Mouse (Mus musculus) liver, postnatal 0 days (tissue): ENCODE measurements around the gene Sdk1. TPM values are rescaled to one million over a fixed set of nuclear protein-coding genes. Genes with fewer than 3 reads are reported as not detected.

Source experiments
- ATAC-seq: fragments of 200-750 bp; cut with Nextera tagmentation; 2 replicates; pipeline ENCODE4 v1.8.0; 2017; ENCODE audit warnings: mild to moderate bottlenecking, moderate library complexity
- DNase-seq: peaks from one replicate; pipeline ENCODE4 v3.0.0-alpha.2; 2016
- H3K27ac ChIP-seq: fragments of 300-500 bp; sonication (generic); 2 replicates; pipeline ENCODE4 v1.5.1; 2014; ENCODE audit warnings: antibody characterized with exemption, moderate library complexity, mild to moderate bottlenecking, low read depth
- H3K27me3 ChIP-seq: fragments of 300-500 bp; sonication (generic); 2 replicates; pipeline ENCODE4 v1.6.1; 2014; ENCODE audit warnings: low read length, control low read depth, mixed read lengths; ENCODE audit not compliant: insufficient read depth
- H3K36me3 ChIP-seq: fragments of 300-500 bp; sonication (generic); replicated peaks from 2 replicates; pipeline ENCODE4 v1.6.1; 2014; ENCODE audit warnings: mild to moderate bottlenecking, control low read depth, low read length, moderate library complexity, mixed read lengths; ENCODE audit not compliant: insufficient read depth
- H3K4me1 ChIP-seq: fragments of 300-500 bp; sonication (generic); 2 replicates; pipeline ENCODE4 v1.6.1; 2014; ENCODE audit warnings: antibody characterized with exemption, mild to moderate bottlenecking, control low read depth; ENCODE audit not compliant: insufficient read depth
- H3K4me2 ChIP-seq: fragments of 300-500 bp; sonication (generic); 2 replicates; pipeline ENCODE4 v1.6.1; 2014; ENCODE audit warnings: low read depth, mild to moderate bottlenecking, low read length, moderate library complexity, mixed read lengths
- H3K4me3 ChIP-seq: fragments of 300-500 bp; sonication (generic); 2 replicates; pipeline ENCODE4 v1.5.1; 2014; ENCODE audit warnings: low read depth, low read length
- H3K9ac ChIP-seq: fragments of 300-500 bp; sonication (generic); replicated peaks from 2 replicates; pipeline ENCODE4 v1.6.1; 2014; ENCODE audit warnings: mild to moderate bottlenecking, moderate library complexity
- H3K9me3 ChIP-seq: fragments of 300-500 bp; sonication (generic); 2 replicates; pipeline ENCODE4 v1.6.1; 2016; ENCODE audit warnings: mild to moderate bottlenecking, control low read depth, low read length, mixed read lengths
- CTCF ChIP-seq: sonication (generic); IDR thresholded peaks from 2 replicates; pipeline ENCODE4 v1.5.1; 2016; ENCODE audit warnings: antibody characterized with exemption, low read depth
- EP300 ChIP-seq: IDR thresholded peaks from 2 replicates; pipeline ENCODE4 v1.6.1; 2016; ENCODE audit warnings: antibody characterized with exemption, low read depth, mild to moderate bottlenecking
- WGBS: fragments of 180-500 bp; shearing (Covaris S2); extraction: QIAGEN DNeasy Blood & Tissue Kit; methylation state at CpG from one replicate; pipeline ENCODE4 v1.1.7; 2014; ENCODE audit not compliant: insufficient replicate concordance; 5-methylcytosine and 5-hydroxymethylcytosine counted together
- polyA plus RNA-seq: library from polyadenylated mRNA; unstranded; fragments of >200 nt; fragmentation: Nextera tagmentation; extraction: Ambion mirVana; gene quantifications from 2 replicates; pipeline ENCODE4 v1.2.1, GENCODE M21; 2015

Gene Sdk1
- polyA plus RNA-seq, 1 experiment from 2014 or later: 0.06 TPM

DNA sequence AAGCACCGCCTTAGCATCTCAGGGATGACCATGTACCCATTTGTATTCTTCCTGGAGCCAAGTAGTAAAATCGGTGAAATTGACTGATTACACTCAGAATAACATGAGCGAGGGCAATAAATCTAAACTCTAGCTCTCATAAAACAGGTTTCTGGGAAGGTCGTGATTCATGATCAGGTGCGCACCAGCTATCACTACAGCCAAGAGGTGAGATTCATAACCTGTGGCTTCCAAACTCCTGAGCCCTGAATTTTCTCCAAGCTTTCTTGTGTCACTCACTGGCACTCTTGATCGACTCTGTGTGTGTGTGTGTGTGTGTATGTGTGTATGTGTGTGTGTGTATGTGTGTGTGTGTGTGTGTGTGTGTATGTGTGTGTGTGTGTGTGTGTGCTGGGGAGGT, 522.8 kb downstream of the Sdk1 start:
- Histone ChIP-seq H3K4me2 (no peak overlapping the region), H3K4me3 (no peak overlapping the region), H3K36me3 (no peaks in the 10 kb centered on the region), H3K27ac (no peak overlapping the region), H3K9ac (no peak overlapping the region), H3K9me3 (no peaks in the 10 kb centered on the region), H3K4me1 (no peaks in the 10 kb centered on the region), H3K27me3 (no peaks in the 10 kb centered on the region)
- 88% methylated on average over 6 of the region's 6 CpGs for WGBS
- ATAC-seq (no peak), DNase-seq (no peak)
- TF ChIP-seq EP300: no peak
- no peak for TF ChIP-seq CTCF

DNA sequence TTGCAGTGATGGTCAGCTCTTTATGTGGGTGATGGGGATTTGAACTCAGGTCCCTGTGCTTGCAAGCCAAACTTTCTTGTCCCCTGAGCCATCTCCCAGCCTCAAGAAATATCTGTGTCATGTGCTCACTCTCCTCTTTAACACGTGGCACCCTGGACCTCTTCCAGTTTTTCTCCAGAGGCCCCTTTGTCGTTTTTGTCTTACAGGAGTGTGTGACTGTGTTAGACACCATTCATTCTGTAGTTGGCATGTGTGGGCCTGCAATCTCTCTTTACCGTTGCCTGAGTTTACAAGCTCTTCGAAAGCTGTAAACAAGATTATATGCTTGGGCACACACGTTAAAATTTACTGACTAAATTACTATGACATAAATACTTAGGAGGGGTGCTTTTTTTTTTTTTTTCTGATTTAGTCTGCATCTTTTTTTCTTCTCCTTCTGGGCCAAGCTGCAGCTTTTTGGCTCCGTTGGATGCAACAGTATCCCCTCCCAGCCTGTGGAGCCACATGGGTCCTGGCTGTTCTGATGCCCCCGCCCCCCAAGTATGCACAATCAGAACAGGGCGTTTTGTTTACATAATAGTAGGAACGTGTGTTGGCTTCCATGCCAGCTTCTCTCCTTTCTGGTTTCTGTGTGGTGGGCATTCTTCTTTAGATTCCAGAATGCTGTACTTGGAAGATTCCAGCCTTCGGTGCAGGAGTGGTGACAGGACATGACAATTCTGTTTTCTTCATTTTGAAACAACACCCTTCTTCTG, 527.6 kb downstream of the Sdk1 start:
- TF ChIP-seq CTCF: no peak
- TF ChIP-seq EP300: no peak
- 63% methylated on average over 10 of the region's 10 CpGs for WGBS
- no peak overlapping the region for H3K9ac ChIP-seq
- H3K36me3 ChIP-seq: no peaks in the 10 kb centered on the region
- peaks cover 4% of the 10 kb centered on the region; the same call in 1 of the 2 replicates for H3K9me3 ChIP-seq
- ATAC-seq: no peak
- H3K27ac ChIP-seq: no peak overlapping the region
- no peaks in the 10 kb centered on the region for H3K4me1 ChIP-seq
- H3K27me3 ChIP-seq: no peaks in the 10 kb centered on the region
- DNase-seq: no peak
- H3K4me3 ChIP-seq: no peak overlapping the region
- H3K4me2 ChIP-seq: no peak overlapping the region

DNA sequence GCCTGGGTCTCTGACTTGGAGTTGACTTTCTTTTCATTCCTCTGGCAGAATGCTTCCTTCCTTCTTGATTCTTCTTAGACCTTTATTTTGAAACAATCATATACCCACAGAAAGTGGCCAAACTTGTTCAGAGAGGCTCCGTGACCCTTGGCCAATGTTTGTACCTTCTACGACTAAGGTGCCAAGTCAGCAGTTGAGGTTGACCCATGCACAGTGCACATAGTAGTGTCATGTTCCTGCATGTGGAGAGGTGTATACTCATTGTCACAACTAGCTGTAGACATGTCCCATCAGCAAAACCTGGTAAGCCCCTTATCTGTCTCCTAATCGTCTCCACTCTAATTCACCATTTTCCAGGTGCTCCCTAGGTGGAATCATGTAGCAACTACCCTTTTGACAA, 530.2 kb downstream of the Sdk1 start:
- no peaks in the 10 kb centered on the region for H3K36me3 ChIP-seq
- 81% methylated on average over 3 of the region's 3 CpGs for WGBS
- no peak overlapping the region for H3K27ac ChIP-seq
- no peaks in the 10 kb centered on the region for H3K27me3 ChIP-seq
- H3K4me3 ChIP-seq: no peak overlapping the region
- ATAC-seq: no peak
- H3K4me1 ChIP-seq: no peaks in the 10 kb centered on the region
- peaks cover 4% of the 10 kb centered on the region; the same call in 1 of the 2 replicates for H3K9me3 ChIP-seq
- no peak overlapping the region for H3K9ac ChIP-seq
- H3K4me2 ChIP-seq: no peak overlapping the region
- no peak for DNase-seq
- TF ChIP-seq CTCF (no peak), EP300 (no peak)

DNA sequence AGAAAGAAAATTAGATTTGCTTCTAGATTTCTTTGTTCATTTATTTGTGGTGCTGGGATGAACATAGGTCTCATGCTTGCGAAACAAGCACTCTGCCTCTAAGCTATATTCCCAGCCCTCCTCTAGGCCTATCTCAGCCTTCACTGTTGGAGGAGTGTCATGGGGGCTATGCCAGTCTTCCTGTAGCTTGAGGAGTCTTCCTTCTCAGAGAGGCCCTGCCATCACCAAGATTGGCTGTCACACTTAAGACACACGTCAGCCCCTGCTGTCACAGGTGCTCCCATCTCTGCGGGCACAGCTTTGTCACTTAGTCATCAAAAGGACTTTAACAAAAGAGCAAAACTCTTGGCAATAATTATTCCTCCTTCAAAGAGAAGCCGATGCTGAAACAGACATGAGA, 536.9 kb downstream of the Sdk1 start:
- Histone ChIP-seq H3K4me3 (no peak overlapping the region), H3K4me1 (no peaks in the 10 kb centered on the region), H3K9ac (no peak overlapping the region), H3K4me2 (no peak overlapping the region), H3K9me3 (peaks cover 4% of the 10 kb centered on the region; the same call in 1 of the 2 replicates), H3K27ac (no peak overlapping the region), H3K36me3 (no peaks in the 10 kb centered on the region), H3K27me3 (no peaks in the 10 kb centered on the region)
- no peak for ATAC-seq
- no peak for DNase-seq
- 82% methylated on average over 4 of the region's 4 CpGs for WGBS
- TF ChIP-seq CTCF: no peak
- TF ChIP-seq EP300: no peak

DNA sequence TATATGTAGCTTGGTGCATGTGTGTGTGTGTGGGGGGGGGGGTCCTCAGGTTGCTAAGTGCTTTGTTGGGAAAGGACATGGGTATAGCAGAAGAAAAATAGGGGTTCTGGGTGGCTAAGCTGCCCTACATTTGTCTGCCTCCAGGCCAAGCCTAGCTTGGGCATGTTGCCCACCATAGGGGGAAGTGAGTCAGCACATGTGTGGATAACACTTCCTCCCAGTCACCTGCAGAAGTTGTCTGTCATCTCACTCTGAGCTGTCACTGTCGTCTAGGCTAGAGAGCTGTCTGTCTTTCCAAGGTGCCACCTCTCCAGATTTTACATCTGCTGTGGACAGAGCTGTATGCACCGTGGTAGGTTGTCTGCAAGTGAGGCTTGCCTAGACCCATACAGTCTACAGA, 539.9 kb downstream of the Sdk1 start:
- no peak overlapping the region for H3K27ac ChIP-seq
- ATAC-seq (no peak), DNase-seq (no peak)
- H3K4me3 ChIP-seq: no peak overlapping the region
- H3K4me1 ChIP-seq: no peaks in the 10 kb centered on the region
- H3K9ac ChIP-seq: no peak overlapping the region
- no peaks in the 10 kb centered on the region for H3K36me3 ChIP-seq
- 39% methylated on average over 2 of the region's 2 CpGs for WGBS
- H3K27me3 ChIP-seq: no peaks in the 10 kb centered on the region
- H3K9me3 ChIP-seq: no peaks in the 10 kb centered on the region
- H3K4me2 ChIP-seq: no peak overlapping the region
- TF ChIP-seq EP300: no peak
- no peak for TF ChIP-seq CTCF

DNA sequence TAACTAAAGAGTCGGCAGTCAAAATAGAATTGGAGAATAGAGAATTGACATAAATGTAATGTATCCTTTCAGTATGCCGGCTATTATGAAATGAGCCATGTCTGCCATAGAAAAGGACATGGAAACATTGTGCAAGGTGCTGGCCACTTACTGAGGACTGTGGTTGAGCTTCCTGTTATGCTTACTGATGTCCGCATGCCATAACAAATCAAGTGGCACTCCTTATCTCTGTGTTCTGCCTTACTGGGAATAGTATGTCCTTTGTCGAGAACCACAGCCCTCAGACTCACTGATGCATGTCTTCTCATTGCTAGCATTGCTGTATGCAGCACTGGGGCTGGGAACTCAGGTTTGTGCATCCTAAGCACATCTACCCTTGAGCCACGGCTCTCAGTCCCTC, 541.0 kb downstream of the Sdk1 start:
- no peaks in the 10 kb centered on the region for H3K27me3 ChIP-seq
- 68% methylated on average over 5 of the region's 5 CpGs for WGBS
- no peaks in the 10 kb centered on the region for H3K4me1 ChIP-seq
- no peak for TF ChIP-seq CTCF
- TF ChIP-seq EP300: no peak
- no peak overlapping the region for H3K4me3 ChIP-seq
- H3K9ac ChIP-seq: no peak overlapping the region
- no peak overlapping the region for H3K4me2 ChIP-seq
- no peaks in the 10 kb centered on the region for H3K36me3 ChIP-seq
- ATAC-seq: no peak
- no peaks in the 10 kb centered on the region for H3K9me3 ChIP-seq
- DNase-seq: no peak
- H3K27ac ChIP-seq: no peak overlapping the region
